10 mouse cellular contexts compared by ENCODE assay signal in the genomic region with DNA sequence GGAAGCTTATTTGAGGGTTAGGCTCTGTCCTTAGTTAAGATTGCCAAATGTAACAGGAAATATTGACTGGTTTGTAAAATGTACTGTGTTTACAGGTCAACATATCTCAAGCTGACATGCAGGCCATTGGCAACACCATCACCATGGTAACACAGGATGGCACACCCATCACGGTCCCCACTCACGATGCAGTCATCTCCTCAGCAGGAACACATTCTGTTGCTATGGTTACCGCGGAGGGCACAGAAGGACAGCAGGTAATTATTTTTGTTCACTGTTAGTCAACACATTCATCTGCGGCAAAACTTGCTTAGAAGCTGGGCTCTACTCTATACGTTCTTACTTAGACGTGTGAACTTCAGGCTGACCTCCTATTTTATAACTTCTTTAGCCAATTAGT. TPM values are rescaled to one million over a fixed set of nuclear protein-coding genes. Genes with fewer than 3 reads are reported as not detected.
DNase-seq lines count a peak whose midpoint lies in the region; ATAC-seq and TF ChIP-seq lines count a peak whose summit lies in the region.
"Had no signal": no experiment of that assay in that cellular context is flagged by ENCODE, and none has a peak within 500 bp of the region (broad histone marks: within the 10 kb centered on the region; RNA-seq: fewer than 3 reads in every experiment).

No protein-coding gene starts in this region.

- TF ChIP-seq EP300 in liver, postnatal 0 days (IDR thresholded peaks at IDR 0.05; ENCODE audit: low read depth): no peak

- H3K4me1 ChIP-seq in hindbrain, embryonic 13.5 days (replicated peaks): peaks cover 13% of the 10 kb centered on the region
- no peaks in the 10 kb centered on the region for H3K4me1 ChIP-seq in hindbrain, embryonic 10.5 days (replicated peaks)
- no peaks in the 10 kb centered on the region for H3K4me1 ChIP-seq in midbrain, postnatal 0 days (ENCODE audit: insufficient read depth, low read length)
- no peaks in the 10 kb centered on the region for H3K4me1 ChIP-seq in liver, postnatal 0 days (ENCODE audit: insufficient read depth)
- H3K4me1 ChIP-seq: embryonic facial prominence, embryonic 12.5 days had no signal

- 51% methylated on average over 7 of the region's 7 CpGs for WGBS in hindbrain, embryonic 13.5 days
- WGBS in hindbrain, embryonic 10.5 days: 73% methylated on average over 7 of the region's 7 CpGs
- 58% methylated on average over 7 of the region's 7 CpGs for WGBS in midbrain, postnatal 0 days
- 85% methylated on average over 7 of the region's 7 CpGs for WGBS in liver, postnatal 0 days (ENCODE audit: insufficient replicate concordance)

- H3K9me3 ChIP-seq in hindbrain, embryonic 13.5 days: no peaks in the 10 kb centered on the region
- H3K9me3 ChIP-seq in hindbrain, embryonic 10.5 days: no peaks in the 10 kb centered on the region
- H3K9me3 ChIP-seq in midbrain, postnatal 0 days (ENCODE audit: low read length): no peaks in the 10 kb centered on the region
- no peaks in the 10 kb centered on the region for H3K9me3 ChIP-seq in liver, postnatal 0 days (ENCODE audit: low read length)
- H3K9me3 ChIP-seq: embryonic facial prominence, embryonic 12.5 days had no signal

- no peak overlapping the region for H3K4me3 ChIP-seq in hindbrain, embryonic 13.5 days
- H3K4me3 ChIP-seq in hindbrain, embryonic 10.5 days: no peak overlapping the region
- no peak overlapping the region for H3K4me3 ChIP-seq in midbrain, postnatal 0 days (ENCODE audit: low read depth, low read length)
- no peak overlapping the region for H3K4me3 ChIP-seq in liver, postnatal 0 days (ENCODE audit: low read depth, low read length)
- H3K4me3 ChIP-seq: embryonic facial prominence, embryonic 12.5 days had no signal

- TF ChIP-seq CTCF in midbrain, postnatal 0 days (IDR thresholded peaks at IDR 0.05): no peak
- no peak for TF ChIP-seq CTCF in liver, postnatal 0 days (IDR thresholded peaks at IDR 0.05; ENCODE audit: low read depth)

- H3K4me2 ChIP-seq in hindbrain, embryonic 13.5 days: no peak overlapping the region
- H3K4me2 ChIP-seq in midbrain, postnatal 0 days (ENCODE audit: low read depth, low read length, poor library complexity, severe bottlenecking): no peak overlapping the region
- no peak overlapping the region for H3K4me2 ChIP-seq in liver, postnatal 0 days (ENCODE audit: low read depth, low read length)
- H3K4me2 ChIP-seq: embryonic facial prominence, embryonic 12.5 days had no signal

- H3K27ac ChIP-seq in hindbrain, embryonic 13.5 days: no peak overlapping the region
- no peak overlapping the region for H3K27ac ChIP-seq in hindbrain, embryonic 10.5 days
- H3K27ac ChIP-seq in midbrain, postnatal 0 days (ENCODE audit: low read depth, low read length): no peak overlapping the region
- H3K27ac ChIP-seq in liver, postnatal 0 days (ENCODE audit: low read depth): no peak overlapping the region
- H3K27ac ChIP-seq: embryonic facial prominence, embryonic 12.5 days had no signal

- DNase-seq in hindbrain, embryonic 10.5 days (ENCODE audit: low spot score): no peak
- DNase-seq in brain, adult 2 months (ENCODE audit: low read depth, low spot score): peak; percentile 82
- DNase-seq in frontal cortex, adult 2 months (ENCODE audit: extremely low spot score in 1 of 2, low spot score in 1 of 2): peak; percentile 52 to 67
- DNase-seq in midbrain, postnatal 0 days (ENCODE audit: low spot score): peak; percentile 69
- DNase-seq in kidney, postnatal 36 days: no peak
- no peak for DNase-seq in liver, postnatal 0 days
- DNase-seq in kidney, postnatal 4 days: no peak
- DNase-seq: heart, postnatal 4 days had no signal

- ATAC-seq in hindbrain, embryonic 13.5 days (ENCODE audit: low FRiP score): 0 out of 2 replicates have a peak, but pooled peaks have one; percentile 49
- ATAC-seq in midbrain, postnatal 0 days (ENCODE audit: low FRiP score): no peak
- ATAC-seq in liver, postnatal 0 days: no peak

- H3K9ac ChIP-seq in hindbrain, embryonic 13.5 days: no peak overlapping the region
- H3K9ac ChIP-seq in midbrain, postnatal 0 days (replicated peaks; ENCODE audit: low read length, poor library complexity, severe bottlenecking): no peak overlapping the region
- H3K9ac ChIP-seq in liver, postnatal 0 days (replicated peaks): no peak overlapping the region
- H3K9ac ChIP-seq: embryonic facial prominence, embryonic 12.5 days had no signal

- H3K36me3 ChIP-seq in hindbrain, embryonic 13.5 days: peaks cover 81% of the 10 kb centered on the region
- peaks cover 100% of the 10 kb centered on the region for H3K36me3 ChIP-seq in hindbrain, embryonic 10.5 days
- peaks cover 37% of the 10 kb centered on the region for H3K36me3 ChIP-seq in midbrain, postnatal 0 days (ENCODE audit: insufficient read depth, low read length)
- peaks cover 52% of the 10 kb centered on the region for H3K36me3 ChIP-seq in liver, postnatal 0 days (replicated peaks; ENCODE audit: insufficient read depth, low read length)

- H3K27me3 ChIP-seq in hindbrain, embryonic 13.5 days: no peaks in the 10 kb centered on the region
- no peaks in the 10 kb centered on the region for H3K27me3 ChIP-seq in hindbrain, embryonic 10.5 days (ENCODE audit: insufficient read depth, poor library complexity, severe bottlenecking)
- no peaks in the 10 kb centered on the region for H3K27me3 ChIP-seq in midbrain, postnatal 0 days (ENCODE audit: insufficient read depth, low read length)
- no peaks in the 10 kb centered on the region for H3K27me3 ChIP-seq in liver, postnatal 0 days (ENCODE audit: insufficient read depth, low read length)
- H3K27me3 ChIP-seq: embryonic facial prominence, embryonic 12.5 days had no signal

RNA-seq across cellular contexts. Expression of gene Wee1, which starts 30.2 kb away (rescaled TPM):
- polyA plus RNA-seq in hindbrain, embryonic 13.5 days (2015; fragmentation: Nextera tagmentation; extraction: Ambion mirVana): 5.2 TPM in 2 replicates
- polyA plus RNA-seq in hindbrain, embryonic 10.5 days (2016; fragmentation: Nextera tagmentation; extraction: Ambion mirVana): 24.0 and 28.2 TPM in 2 replicates
- 11.8 and 12.6 TPM in 2 replicates for polyA plus RNA-seq in frontal cortex, adult 2 months (2012; rRNA removed)
- 4.1 and 5.1 TPM in 2 replicates for total RNA-seq in midbrain, postnatal 0 days (2014; rRNA removed)
- 3.6 and 3.7 TPM in 2 replicates for polyA plus RNA-seq in midbrain, postnatal 0 days (2015; fragmentation: Nextera tagmentation; extraction: Ambion mirVana)
- 4.5 and 5.3 TPM in 2 replicates for polyA plus RNA-seq in liver, postnatal 0 days (2015; fragmentation: Nextera tagmentation; extraction: Ambion mirVana)

RNA-seq across cellular contexts. Expression of gene Zfp143, which starts 30.7 kb away (rescaled TPM):
- polyA plus RNA-seq in hindbrain, embryonic 13.5 days (2015; fragmentation: Nextera tagmentation; extraction: Ambion mirVana): 17.9 and 19.9 TPM in 2 replicates
- polyA plus RNA-seq in hindbrain, embryonic 10.5 days (2016; fragmentation: Nextera tagmentation; extraction: Ambion mirVana): 23.8 and 25.9 TPM in 2 replicates
- polyA plus RNA-seq in frontal cortex, adult 2 months (2012; rRNA removed): 11.4 and 14.0 TPM in 2 replicates
- 6.7 and 8.6 TPM in 2 replicates for total RNA-seq in midbrain, postnatal 0 days (2014; rRNA removed)
- 4.9 and 5.8 TPM in 2 replicates for polyA plus RNA-seq in midbrain, postnatal 0 days (2015; fragmentation: Nextera tagmentation; extraction: Ambion mirVana)
- 4.1 and 5.2 TPM in 2 replicates for polyA plus RNA-seq in liver, postnatal 0 days (2015; fragmentation: Nextera tagmentation; extraction: Ambion mirVana)

Comparison
In these comparisons a context has a peak if more than half of its experiments do, and no peak if none do; other contexts are left out.
1. DNase-seq: peak in brain, adult 2 months (single experiment), frontal cortex, adult 2 months (2 of 2) and midbrain, postnatal 0 days (single experiment); none in hindbrain, embryonic 10.5 days (single experiment), kidney, postnatal 36 days (0 of 2), liver, postnatal 0 days (single experiment) and kidney, postnatal 4 days (0 of 2).